ENCODE assay signal across 17 mouse cellular contexts in genomic region chr13:4826756-4827155, GRCm38 (mm10).
"Had no signal": no experiment of that assay in that cellular context is flagged by ENCODE, and none has a peak within 500 bp of the region (broad histone marks: within the 10 kb centered on the region; RNA-seq: fewer than 3 reads in every experiment).

No protein-coding gene starts in this region.

- H3K4me1 ChIP-seq: lung, embryonic 15.5 days; megakaryocyte, embryonic 14.5 days; midbrain, embryonic 12.5 days; neural tube, embryonic 12.5 days; stomach, embryonic 15.5 days had no signal

- DNase-seq: lung, adult 2 months; lung, postnatal 14 days; lung, postnatal 36 days; midbrain, embryonic 14.5 days; right cerebral cortex, postnatal 14 days; thymus, adult 2 months; thymus, postnatal 25 days; thymus, postnatal 4 days had no signal

- H3K36me3 ChIP-seq: lung, embryonic 15.5 days; midbrain, embryonic 12.5 days; neural tube, embryonic 12.5 days; stomach, embryonic 15.5 days had no signal

- H3K27ac ChIP-seq: lung, embryonic 15.5 days; macrophage; midbrain, embryonic 12.5 days; neural tube, embryonic 12.5 days; stomach, embryonic 15.5 days; stomach, postnatal 0 days had no signal

- H3K9ac ChIP-seq: lung, embryonic 15.5 days; midbrain, embryonic 12.5 days; neural tube, embryonic 12.5 days; stomach, embryonic 15.5 days had no signal

- H3K4me3 ChIP-seq: lung, embryonic 15.5 days; megakaryocyte, embryonic 14.5 days; midbrain, embryonic 12.5 days; neural tube, embryonic 12.5 days; stomach, embryonic 15.5 days had no signal

- ATAC-seq: lung, postnatal 0 days; midbrain, embryonic 16.5 days had no signal

- H3K27me3 ChIP-seq: lung, embryonic 15.5 days; megakaryocyte, embryonic 14.5 days; midbrain, embryonic 12.5 days; neural tube, embryonic 12.5 days; stomach, embryonic 15.5 days had no signal

- H3K9me3 ChIP-seq: lung, embryonic 15.5 days; megakaryocyte, embryonic 14.5 days; midbrain, embryonic 12.5 days; neural tube, embryonic 12.5 days; stomach, embryonic 15.5 days had no signal

- H3K4me2 ChIP-seq: lung, embryonic 15.5 days; midbrain, embryonic 12.5 days; neural tube, embryonic 12.5 days; stomach, embryonic 15.5 days had no signal
